Mouse (Mus musculus) midbrain, embryonic 16.5 days (tissue): ENCODE measurements around the gene Sp110. TPM values are rescaled to one million over a fixed set of nuclear protein-coding genes. Genes with fewer than 3 reads are reported as not detected.
"Not testable (repeated sequence)": the region's sequence is repeated elsewhere in the genome, so short reads cannot be mapped to it uniquely, and the experiment has no call there.

ENCODE experiments used
- ATAC-seq: fragments of 200-750 bp; cut with Nextera tagmentation; 2 replicates; pipeline ENCODE4 v1.8.0; 2017; ENCODE audit warnings: moderate TSS enrichment
- H3K27ac ChIP-seq: fragments of 300-500 bp; sonication (generic); 2 replicates; pipeline ENCODE4 v1.5.1; 2014; ENCODE audit warnings: mild to moderate bottlenecking, low read length, mixed read lengths
- H3K27me3 ChIP-seq: fragments of 300-500 bp; sonication (generic); 2 replicates; pipeline ENCODE4 v1.6.1; 2014; ENCODE audit warnings: low read depth, low read length, mixed read lengths; ENCODE audit not compliant: control insufficient read depth, insufficient read depth
- H3K36me3 ChIP-seq: fragments of 300-500 bp; sonication (generic); 2 replicates; pipeline ENCODE4 v1.6.1; 2014; ENCODE audit warnings: mild to moderate bottlenecking, low read length, moderate library complexity, mixed read lengths; ENCODE audit not compliant: control insufficient read depth, insufficient read depth
- H3K4me1 ChIP-seq: fragments of 300-500 bp; sonication (generic); 2 replicates; pipeline ENCODE4 v1.6.1; 2014; ENCODE audit warnings: mild to moderate bottlenecking, low read length, mixed read lengths; ENCODE audit not compliant: control insufficient read depth, insufficient read depth
- H3K4me2 ChIP-seq: fragments of 300-500 bp; sonication (generic); 2 replicates; pipeline ENCODE4 v1.6.1; 2014; ENCODE audit warnings: mild to moderate bottlenecking, low read length, mixed read lengths
- H3K4me3 ChIP-seq: fragments of 300-500 bp; sonication (generic); 2 replicates; pipeline ENCODE4 v1.5.1; 2014; ENCODE audit warnings: low read depth, mild to moderate bottlenecking, low read length, moderate library complexity, mixed read lengths
- H3K9ac ChIP-seq: fragments of 300-500 bp; sonication (generic); 2 replicates; pipeline ENCODE4 v1.6.1; 2014; ENCODE audit warnings: low read depth, low read length, mixed read lengths
- H3K9me3 ChIP-seq: fragments of 300-500 bp; sonication (generic); replicated peaks from 2 replicates; pipeline ENCODE4 v1.6.1; 2014; ENCODE audit warnings: mild to moderate bottlenecking, low read length, mixed read lengths; ENCODE audit not compliant: control insufficient read depth, poor library complexity, severe bottlenecking
- WGBS: fragments of 180-500 bp; shearing (Covaris S2); extraction: QIAGEN DNeasy Blood & Tissue Kit; methylation state at CpG from one replicate; pipeline ENCODE4 v1.1.7; 2014; 5-methylcytosine and 5-hydroxymethylcytosine counted together
- polyA plus RNA-seq: library from polyadenylated mRNA; unstranded; fragments of >200 nt; fragmentation: Nextera tagmentation; extraction: Ambion mirVana; gene quantifications from 2 replicates; pipeline ENCODE4 v1.2.1, GENCODE M21; 2015

The Sp110 gene
- polyA plus RNA-seq, 1 experiment from 2014 or later = 0.26 TPM

DNA sequence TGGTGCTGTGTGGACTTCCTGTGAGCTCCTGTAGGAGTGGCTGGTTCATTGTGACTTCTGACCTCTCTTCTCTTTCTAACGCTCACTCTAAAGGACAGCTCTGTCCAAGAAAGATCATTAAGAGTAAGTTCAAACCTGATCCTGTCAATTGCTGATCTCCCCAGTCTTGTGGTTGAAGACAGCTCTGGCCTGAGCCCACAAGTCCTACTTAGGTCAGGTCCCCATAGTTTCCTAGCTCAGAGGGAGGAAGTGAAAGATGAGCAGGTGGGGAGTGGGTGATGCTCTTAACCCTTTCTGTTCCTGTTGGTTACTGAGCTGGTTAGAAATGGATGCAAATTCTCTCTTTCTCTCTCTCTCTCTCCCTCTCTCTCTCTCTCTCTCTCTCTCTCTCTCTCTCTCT, 5.7 kb upstream of the Sp110 start:
- not testable (repeated sequence) for H3K9ac ChIP-seq, H3K4me1 ChIP-seq, H3K4me3 ChIP-seq, H3K27me3 ChIP-seq, H3K27ac ChIP-seq, H3K36me3 ChIP-seq, ATAC-seq, H3K9me3 ChIP-seq, H3K4me2 ChIP-seq
- WGBS = no CpG with 5 or more reads among the region's 1 CpGs

DNA sequence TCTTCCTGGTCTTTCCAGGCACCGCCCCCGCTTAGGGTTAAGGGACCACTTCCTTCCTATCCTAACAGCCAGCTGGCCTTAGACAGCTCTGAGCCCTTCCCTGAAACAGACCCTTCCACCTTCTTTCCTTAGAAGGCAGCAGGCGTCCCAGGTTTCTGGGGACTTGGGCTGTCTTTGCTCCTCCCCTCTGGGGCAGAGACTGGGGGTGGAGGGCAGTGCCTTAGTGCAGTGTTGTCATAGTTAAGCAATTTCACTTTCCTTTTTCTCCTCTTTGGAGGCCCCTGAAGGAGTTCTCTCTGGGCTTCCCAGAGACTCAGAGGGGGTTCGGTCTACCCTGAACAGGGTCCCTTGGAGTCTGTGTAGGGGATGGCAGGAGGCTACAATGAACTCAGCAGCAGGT, 2.2 kb upstream of the Sp110 start:
- H3K9ac ChIP-seq, H3K4me3 ChIP-seq, H3K27me3 ChIP-seq, H3K9me3 ChIP-seq, H3K4me2 ChIP-seq, H3K27ac ChIP-seq, H3K4me1 ChIP-seq, ATAC-seq, H3K36me3 ChIP-seq: not testable (repeated sequence)
- WGBS = 69% methylated on average over 4 of the region's 4 CpGs

DNA sequence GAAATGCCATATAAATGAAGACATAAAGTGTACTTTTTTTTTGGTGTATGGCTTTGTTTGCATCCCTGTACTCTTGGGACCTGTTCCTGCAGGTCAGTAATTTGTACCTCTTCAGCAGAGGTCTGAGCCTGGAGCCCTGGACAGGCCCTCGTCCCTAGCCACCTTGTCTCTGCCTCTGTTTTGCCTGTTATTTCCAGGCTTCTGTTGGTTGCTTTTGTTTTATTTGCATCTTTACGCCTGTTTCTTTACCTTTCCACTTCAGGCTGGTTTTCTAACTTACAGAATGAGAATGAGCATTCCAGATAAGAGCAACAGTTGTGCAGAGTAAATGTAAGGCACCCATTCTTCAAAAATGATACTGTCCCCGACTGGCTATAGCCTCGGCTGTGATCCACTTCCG, 1.5 kb upstream of the Sp110 start, which contains the start of gene Sp140:
Gene Sp140 (plus strand): TSS at position 301 of the 400 bp plus-strand sequence.
- WGBS = no CpG with 5 or more reads among the region's 5 CpGs
- H3K27ac ChIP-seq, H3K36me3 ChIP-seq, H3K4me3 ChIP-seq, H3K9me3 ChIP-seq, H3K4me2 ChIP-seq, H3K27me3 ChIP-seq, H3K9ac ChIP-seq, ATAC-seq, H3K4me1 ChIP-seq: not testable (repeated sequence)

DNA sequence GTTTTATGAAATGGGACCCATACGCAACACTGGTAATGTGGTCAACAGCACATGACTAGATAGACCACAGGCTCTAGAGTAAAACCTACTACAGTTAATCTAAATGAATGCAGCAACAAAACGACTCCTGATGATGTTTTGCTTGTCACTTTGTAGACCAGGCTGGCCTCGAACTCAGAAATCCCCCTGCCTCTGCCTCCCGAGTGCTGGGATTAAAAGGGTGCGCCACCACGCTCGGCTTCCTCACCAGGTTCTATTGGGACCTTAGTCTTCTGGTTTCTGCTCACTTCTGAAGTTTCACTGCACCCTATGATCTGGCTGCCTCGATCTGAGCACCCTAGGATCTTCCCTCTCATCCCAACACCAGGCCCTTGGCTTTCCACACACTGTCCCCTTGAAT, 6.1 kb downstream of the Sp110 start:
- not testable (repeated sequence) for H3K9me3 ChIP-seq, H3K4me2 ChIP-seq, H3K4me1 ChIP-seq, H3K9ac ChIP-seq, H3K4me3 ChIP-seq, H3K36me3 ChIP-seq, H3K27me3 ChIP-seq, H3K27ac ChIP-seq, ATAC-seq
- 84% methylated on average over 8 of the region's 8 CpGs for WGBS

DNA sequence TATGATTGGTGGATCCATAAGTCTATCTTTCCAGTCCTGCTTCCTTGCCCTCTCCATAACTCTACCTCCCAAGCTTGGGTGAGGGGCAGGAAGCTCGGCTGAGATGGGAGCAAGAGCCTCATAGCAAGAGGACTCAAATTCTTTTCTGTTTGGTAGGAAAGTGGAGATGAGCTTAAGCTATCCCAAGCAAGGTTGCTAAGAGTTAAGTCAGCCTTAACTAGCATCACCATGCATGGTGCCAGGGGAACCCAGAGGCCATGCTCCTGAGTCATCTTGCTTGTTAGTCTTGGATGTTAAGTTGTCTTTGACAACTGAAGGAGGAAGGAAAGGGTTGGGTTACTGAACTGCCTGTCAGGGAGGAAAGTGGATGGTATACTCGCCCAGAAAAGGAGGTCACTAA, 9.9 kb downstream of the Sp110 start:
- not testable (repeated sequence) for H3K4me1 ChIP-seq, H3K4me3 ChIP-seq, H3K9me3 ChIP-seq, ATAC-seq, H3K27me3 ChIP-seq, H3K4me2 ChIP-seq, H3K27ac ChIP-seq, H3K36me3 ChIP-seq, H3K9ac ChIP-seq
- WGBS = 64% methylated on average over 1 of the region's 2 CpGs

DNA sequence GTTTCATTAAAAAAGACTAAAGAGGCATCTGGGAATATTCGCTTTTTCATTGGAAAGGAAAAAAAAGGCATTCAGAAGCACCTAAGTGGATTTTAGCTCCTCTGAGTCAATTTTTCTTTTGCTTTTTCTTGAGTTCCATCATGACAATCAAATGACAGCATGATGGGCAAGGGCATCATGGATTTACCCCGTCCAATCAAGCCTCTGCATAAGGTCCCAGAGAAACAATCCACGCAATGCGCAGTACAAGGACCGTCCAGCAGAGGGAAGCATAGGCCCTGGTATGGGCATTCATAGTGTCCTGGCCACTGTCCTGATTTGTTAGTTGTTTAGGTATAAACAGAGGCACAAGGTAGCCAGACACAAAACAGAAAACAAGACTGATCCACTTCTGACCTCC, 17.1 kb downstream of the Sp110 start:
- H3K36me3 ChIP-seq, H3K27me3 ChIP-seq, ATAC-seq, H3K4me2 ChIP-seq, H3K4me3 ChIP-seq, H3K9ac ChIP-seq, H3K4me1 ChIP-seq, H3K9me3 ChIP-seq, H3K27ac ChIP-seq: not testable (repeated sequence)
- 33% methylated on average over 5 of the region's 5 CpGs for WGBS

DNA sequence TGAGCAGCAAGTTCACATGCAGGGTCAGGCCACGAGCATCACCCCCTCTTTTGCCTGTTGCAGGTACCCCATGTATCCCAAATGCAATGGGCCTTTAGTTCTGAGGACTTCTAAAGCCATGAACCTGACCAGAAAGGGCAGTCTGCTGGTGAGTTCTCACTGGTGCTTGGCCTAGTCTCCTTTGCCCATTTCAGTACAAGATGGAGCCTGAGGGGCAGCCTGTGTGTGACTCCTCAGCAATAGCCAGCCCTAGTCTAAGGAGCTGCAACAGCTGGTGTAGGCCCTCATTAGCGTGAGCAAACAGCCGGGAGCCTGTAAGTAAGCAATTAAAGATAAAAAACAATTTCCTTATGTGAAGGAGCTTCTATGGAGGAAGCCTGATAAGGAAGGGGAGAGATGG, 18.0 kb downstream of the Sp110 start:
- H3K9me3 ChIP-seq, H3K9ac ChIP-seq, H3K4me3 ChIP-seq, H3K36me3 ChIP-seq, H3K4me2 ChIP-seq, H3K4me1 ChIP-seq, H3K27ac ChIP-seq, H3K27me3 ChIP-seq: not testable (repeated sequence)
- WGBS = 61% methylated on average over 3 of the region's 3 CpGs
- 0 out of 2 replicates have a peak, but pooled peaks have one; percentile 51 for ATAC-seq

DNA sequence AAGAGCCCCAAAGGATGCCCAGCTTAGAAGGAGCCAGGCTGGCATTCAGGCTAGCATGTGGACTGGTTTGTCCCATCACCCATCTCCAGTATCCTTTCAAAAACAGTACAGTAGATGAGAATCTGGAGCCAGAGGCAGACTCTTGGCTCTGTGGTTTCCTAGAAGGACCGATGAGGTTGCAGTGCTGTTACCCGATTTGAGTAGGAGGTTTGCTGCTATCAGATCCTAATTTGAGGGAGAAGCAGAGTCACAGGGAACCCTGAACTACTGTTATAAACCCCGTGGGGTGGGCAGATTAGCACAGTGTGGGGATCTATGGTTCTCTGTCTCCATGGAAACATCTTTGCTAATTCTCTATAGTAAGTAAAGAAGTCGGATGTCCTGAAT, 18.5 kb downstream of the Sp110 start:
- not testable (repeated sequence) for H3K27ac ChIP-seq, H3K4me2 ChIP-seq, H3K4me1 ChIP-seq, H3K9ac ChIP-seq, H3K9me3 ChIP-seq, H3K36me3 ChIP-seq, H3K27me3 ChIP-seq, H3K4me3 ChIP-seq
- 89% methylated on average over 2 of the region's 4 CpGs for WGBS
- ATAC-seq = peak; percentile 42; the same call in 1 of the 2 replicates

DNA sequence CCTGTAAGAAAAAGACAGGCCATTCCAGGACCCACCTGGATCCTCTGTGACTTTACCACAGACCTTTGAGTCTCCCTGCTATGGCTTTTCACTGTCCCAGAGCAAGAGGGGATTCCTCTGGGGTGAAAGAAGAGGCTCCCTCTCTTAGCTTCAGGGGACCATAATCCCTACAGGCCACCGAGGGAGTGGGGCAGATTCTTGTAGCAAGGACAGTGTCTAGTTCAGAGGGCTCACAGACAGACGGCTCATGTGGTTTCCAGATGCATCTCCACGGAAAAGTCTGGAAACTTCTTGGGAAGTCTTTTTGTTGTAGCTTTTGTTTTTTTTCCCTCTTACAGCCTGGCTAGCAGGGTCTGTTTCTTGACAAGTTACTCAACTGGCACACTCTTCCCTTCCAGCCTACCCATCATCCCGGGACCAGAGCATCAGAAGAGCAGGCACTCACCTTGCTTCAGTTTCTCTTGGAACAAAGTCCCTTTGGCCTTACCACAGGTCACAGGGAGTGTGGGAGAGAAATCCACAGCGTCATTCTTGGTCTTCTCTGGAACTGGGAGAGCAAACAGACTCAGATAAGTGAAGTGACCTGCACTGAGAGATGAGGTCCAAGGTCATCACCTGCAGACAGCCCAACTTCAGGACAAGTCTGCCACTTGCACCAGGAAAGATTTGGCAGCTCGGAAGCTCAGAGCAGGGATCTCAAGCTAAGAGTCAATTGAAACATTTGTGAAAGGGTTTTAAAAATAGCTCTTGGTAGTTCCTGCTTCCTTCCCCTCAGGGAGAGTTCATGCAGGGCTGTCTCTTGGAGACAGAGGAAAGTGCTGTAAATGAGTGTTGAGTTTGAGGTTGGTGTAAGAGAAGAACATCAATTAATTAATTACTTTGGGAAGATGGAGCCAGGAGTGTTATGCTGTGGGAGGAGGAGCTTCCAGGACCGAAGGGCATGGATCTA, 19.1 kb downstream of the Sp110 start:
- H3K9me3 ChIP-seq, H3K4me3 ChIP-seq, H3K27me3 ChIP-seq, H3K4me2 ChIP-seq, H3K36me3 ChIP-seq, H3K27ac ChIP-seq, H3K4me1 ChIP-seq, H3K9ac ChIP-seq: not testable (repeated sequence)
- ATAC-seq = 0 out of 2 replicates have a peak, but pooled peaks have one; percentile 14
- WGBS = 78% methylated on average over 5 of the region's 7 CpGs
